Mouse (Mus musculus) fat pad, adult 2 months (tissue): ENCODE results near the gene B130006D01Rik.

Experiments
- DNase-seq: peaks from one replicate; pipeline ENCODE4 v3.0.0-alpha.2; 2011; ENCODE audit warnings: low read depth, low spot score; ENCODE audit errors: extremely low read depth

B130006D01Rik gene

DNA sequence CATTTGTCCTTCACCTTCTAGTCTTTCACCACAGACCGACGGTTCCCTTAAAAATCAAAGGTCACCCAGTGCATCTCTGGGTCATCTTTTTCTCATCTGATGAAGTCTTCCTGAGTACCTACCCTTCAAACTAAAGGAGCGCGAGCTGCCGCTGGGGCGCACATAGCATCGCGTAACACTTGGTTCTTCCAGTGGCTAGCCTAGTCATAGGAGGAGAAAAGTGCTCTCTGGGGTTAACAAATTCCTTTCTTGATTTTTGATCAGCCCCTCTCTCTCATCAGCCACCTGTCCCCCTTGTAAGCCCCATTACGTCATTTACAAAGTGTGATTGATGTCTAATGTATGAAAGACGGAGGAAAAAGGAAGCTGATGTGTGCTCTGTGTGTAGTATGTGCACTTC is 45.8 kb downstream of the B130006D01Rik start:
- DNase-seq, result no peak

DNA sequence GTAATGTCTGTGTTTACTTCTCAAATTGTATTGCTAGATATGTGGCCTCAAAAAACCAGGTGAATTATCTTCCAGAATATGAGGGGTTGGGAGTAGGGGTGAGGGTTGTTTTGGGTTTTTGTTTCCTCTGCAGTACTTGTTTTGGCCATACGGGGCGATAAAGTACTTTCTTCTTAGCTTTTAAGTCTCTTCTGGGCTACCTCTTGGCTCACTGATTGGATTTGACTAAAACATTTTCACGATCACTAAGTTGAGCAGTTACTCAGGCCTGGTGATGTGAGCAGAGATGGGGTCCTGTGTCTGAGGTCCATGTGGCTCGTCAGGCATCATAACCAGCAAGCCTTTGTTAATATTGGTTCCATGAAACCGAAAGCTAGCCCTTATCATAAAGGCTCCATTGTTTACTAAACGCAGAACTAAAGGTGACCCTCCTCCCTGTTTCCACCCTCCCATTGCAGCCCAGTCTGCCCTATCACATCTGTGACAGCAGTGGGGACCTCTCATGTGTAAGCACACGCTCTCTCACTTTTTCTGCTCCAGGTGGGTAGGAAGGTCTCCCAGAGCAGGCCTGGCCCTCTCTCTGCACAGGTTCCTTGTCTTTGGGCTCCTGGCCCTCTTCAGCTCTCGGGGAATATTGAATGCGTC is 47.5 kb downstream of the B130006D01Rik start:
- no peak for DNase-seq

GRCm38 (mm10) chr11:95771665-95772064 is 48.3 kb downstream of the B130006D01Rik start:
- no peak for DNase-seq

DNA sequence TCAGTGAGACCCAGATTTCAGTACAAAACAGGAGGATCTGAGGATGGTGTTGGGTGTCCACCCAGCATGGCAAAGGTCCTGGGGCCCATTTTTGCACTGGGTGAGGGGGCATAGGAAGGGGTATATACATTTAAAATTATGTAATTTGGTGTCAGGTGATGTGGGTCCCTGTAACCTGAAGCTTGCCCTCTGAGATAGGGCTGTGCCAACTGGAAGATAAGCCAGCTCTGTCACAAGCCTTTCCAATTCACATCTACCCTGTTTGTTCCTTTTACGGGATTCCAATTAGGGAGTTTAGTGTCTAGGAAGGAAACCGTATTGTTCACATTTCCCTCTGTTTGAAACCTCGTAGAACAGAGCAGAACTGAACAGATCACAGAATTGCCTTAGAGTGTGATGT is 49.9 kb downstream of the B130006D01Rik start:
- DNase-seq, result no peak
